Mouse (Mus musculus) limb, embryonic 13.5 days (tissue): ENCODE measurements around the gene Chrnd. TPM values are rescaled to one million over a fixed set of nuclear protein-coding genes. Genes with fewer than 3 reads are reported as not detected.
A peak's percentile ranks its signal among the peaks of the same experiment; 100 is the strongest.

Experiments used
- ATAC-seq: fragments of 200-750 bp; cut with Nextera tagmentation; 2 replicates; pipeline ENCODE4 v1.8.0; 2017; ENCODE audit warnings: low read depth, moderate number of reproducible peaks, moderate TSS enrichment; ENCODE audit not compliant: low FRiP score
- H3K27ac ChIP-seq: fragments of 300-500 bp; sonication (generic); 2 replicates; pipeline ENCODE4 v1.5.1; 2015; ENCODE audit warnings: inconsistent platforms, mild to moderate bottlenecking, moderate library complexity
- H3K27me3 ChIP-seq: fragments of 300-500 bp; sonication (generic); 2 replicates; pipeline ENCODE4 v1.6.1; 2015; ENCODE audit warnings: mild to moderate bottlenecking, inconsistent platforms
- H3K36me3 ChIP-seq: fragments of 300-500 bp; sonication (generic); 2 replicates; pipeline ENCODE4 v1.6.1; 2015; ENCODE audit warnings: inconsistent platforms, mild to moderate bottlenecking, moderate library complexity
- H3K4me1 ChIP-seq: fragments of 300-500 bp; sonication (generic); 2 replicates; pipeline ENCODE4 v1.6.1; 2015; ENCODE audit warnings: inconsistent platforms
- H3K4me2 ChIP-seq: fragments of 300-500 bp; sonication (generic); replicated peaks from 2 replicates; pipeline ENCODE4 v1.6.1; 2015; ENCODE audit warnings: inconsistent platforms, mild to moderate bottlenecking, moderate library complexity
- H3K4me3 ChIP-seq: fragments of 300-500 bp; sonication (generic); 2 replicates; pipeline ENCODE4 v1.5.1; 2015; ENCODE audit warnings: moderate library complexity, mild to moderate bottlenecking, inconsistent platforms
- H3K9ac ChIP-seq: fragments of 300-500 bp; sonication (generic); 2 replicates; pipeline ENCODE4 v1.6.1; 2015; ENCODE audit warnings: mild to moderate bottlenecking, inconsistent platforms
- H3K9me3 ChIP-seq: fragments of 300-500 bp; sonication (generic); 2 replicates; pipeline ENCODE4 v1.6.1; 2016; ENCODE audit warnings: inconsistent platforms
- WGBS: fragments of 180-500 bp; shearing (Covaris S2); methylation state at CpG from one replicate; pipeline ENCODE4 v1.1.7; 2015; 5-methylcytosine and 5-hydroxymethylcytosine counted together
- polyA plus RNA-seq: library from polyadenylated mRNA; unstranded; fragments of >200 nt; fragmentation: Nextera tagmentation; extraction: Ambion mirVana; gene quantifications from 2 replicates; pipeline ENCODE4 v1.2.1, GENCODE M21; 2015

Chrnd gene
- polyA plus RNA-seq, 1 experiment from 2014 or later = 4.8 TPM

GRCm38 (mm10) chr1:87185526-87185925 is 4.9 kb upstream of the Chrnd start:
- no peak overlapping the region for H3K27ac ChIP-seq
- peaks cover 85% of the 10 kb centered on the region for H3K27me3 ChIP-seq

GRCm38 (mm10) chr1:87186261-87187036 is 4.0 kb upstream of the Chrnd start:
- Histone ChIP-seq H3K36me3 (no peaks in the 10 kb centered on the region), H3K4me2 (peak overlapping the region; percentile 88), H3K4me1 (peaks cover 17% of the 10 kb centered on the region), H3K9me3 (no peaks in the 10 kb centered on the region), H3K27ac (no peak overlapping the region), H3K27me3 (peaks cover 75% of the 10 kb centered on the region), H3K9ac (peak overlapping the region; percentile 70), H3K4me3 (peak overlapping the region; percentile 59)
- peak; percentile 55; the same call in 1 of the 2 replicates for ATAC-seq
- WGBS = 2% methylated on average over 54 of the region's 54 CpGs

More at GRCm38 (mm10) chr1:87185526-87185925, 4.9 kb upstream of the Chrnd start:
- peaks cover 17% of the 10 kb centered on the region for H3K4me1 ChIP-seq
- H3K36me3 ChIP-seq = no peaks in the 10 kb centered on the region
- H3K9ac ChIP-seq = no peak overlapping the region
- 0 out of 2 replicates have a peak overlapping the region, but pooled peaks have one; percentile 88 for H3K4me2 ChIP-seq
- H3K4me3 ChIP-seq = no peak overlapping the region
- 8% methylated on average over 13 of the region's 13 CpGs for WGBS
- ATAC-seq = no peak
- no peaks in the 10 kb centered on the region for H3K9me3 ChIP-seq

DNA sequence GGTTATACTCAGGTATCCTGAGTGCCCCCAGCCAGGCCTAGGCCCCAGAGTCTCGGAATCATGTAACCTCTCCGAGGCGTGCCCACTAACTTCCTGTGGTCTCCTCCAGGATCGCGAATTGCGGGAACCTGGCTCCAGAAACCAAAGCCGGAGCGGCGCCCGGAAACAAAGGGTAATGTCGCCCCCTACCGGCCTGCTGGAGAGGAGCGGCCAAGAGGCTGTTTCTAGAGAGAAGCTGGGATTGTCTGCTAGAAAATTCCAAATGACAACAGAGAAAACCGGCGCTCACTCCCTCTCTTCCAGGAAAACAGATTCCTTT is 3.4 kb upstream of the Chrnd start:
- peaks cover 17% of the 10 kb centered on the region for H3K4me1 ChIP-seq
- H3K4me2 ChIP-seq = peak overlapping the region; percentile 88
- no peak overlapping the region for H3K27ac ChIP-seq
- H3K36me3 ChIP-seq = no peaks in the 10 kb centered on the region
- no peaks in the 10 kb centered on the region for H3K9me3 ChIP-seq
- WGBS = 2% methylated on average over 15 of the region's 15 CpGs
- peaks cover 70% of the 10 kb centered on the region for H3K27me3 ChIP-seq
- ATAC-seq = peak; percentile 25; the same call in 1 of the 2 replicates
- H3K9ac ChIP-seq = peak overlapping the region; percentile 70
- peak overlapping the region; percentile 59 for H3K4me3 ChIP-seq

GRCm38 (mm10) chr1:87197296-87197695 is 6.9 kb downstream of the Chrnd start:
- Histone ChIP-seq H3K4me3 (no peak overlapping the region), H3K9ac (no peak overlapping the region), H3K4me2 (no peak overlapping the region), H3K27ac (no peak overlapping the region), H3K4me1 (no peaks in the 10 kb centered on the region), H3K9me3 (no peaks in the 10 kb centered on the region), H3K36me3 (no peaks in the 10 kb centered on the region), H3K27me3 (peaks cover 7% of the 10 kb centered on the region; the same call in 1 of the 2 replicates)
- no peak for ATAC-seq
- 77% methylated on average over 9 of the region's 9 CpGs for WGBS

GRCm38 (mm10) chr1:87198119-87199065 is 8.0 kb downstream of the Chrnd start:
- H3K27ac ChIP-seq = no peak overlapping the region
- H3K9ac ChIP-seq = no peak overlapping the region
- no peaks in the 10 kb centered on the region for H3K9me3 ChIP-seq
- ATAC-seq = no peak
- 77% methylated on average over 12 of the region's 12 CpGs for WGBS
- H3K27me3 ChIP-seq = peaks cover 7% of the 10 kb centered on the region; the same call in 1 of the 2 replicates
- no peaks in the 10 kb centered on the region for H3K36me3 ChIP-seq
- H3K4me1 ChIP-seq = no peaks in the 10 kb centered on the region
- no peak overlapping the region for H3K4me3 ChIP-seq
- no peak overlapping the region for H3K4me2 ChIP-seq

DNA sequence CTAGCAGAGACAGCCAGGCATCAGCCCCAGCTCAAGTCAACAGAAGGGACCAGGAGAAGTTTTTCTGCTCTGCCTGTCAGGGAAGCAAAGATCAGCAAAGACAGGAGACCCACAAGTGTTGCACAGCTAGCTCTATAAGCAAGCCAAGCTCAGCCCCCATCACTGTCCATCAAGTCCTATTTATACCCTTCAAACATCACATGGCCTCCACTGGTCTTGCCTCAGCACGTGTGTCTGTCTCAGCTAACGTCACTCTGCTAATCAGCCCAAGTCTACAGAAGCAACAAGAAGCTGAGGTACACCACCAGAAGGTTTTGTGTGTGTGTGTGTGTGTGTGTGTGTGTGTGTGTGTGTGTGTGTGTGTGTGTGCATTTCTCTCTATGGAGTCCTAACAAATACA is 10.4 kb downstream of the Chrnd start:
- H3K9ac ChIP-seq = no peak overlapping the region

DNA sequence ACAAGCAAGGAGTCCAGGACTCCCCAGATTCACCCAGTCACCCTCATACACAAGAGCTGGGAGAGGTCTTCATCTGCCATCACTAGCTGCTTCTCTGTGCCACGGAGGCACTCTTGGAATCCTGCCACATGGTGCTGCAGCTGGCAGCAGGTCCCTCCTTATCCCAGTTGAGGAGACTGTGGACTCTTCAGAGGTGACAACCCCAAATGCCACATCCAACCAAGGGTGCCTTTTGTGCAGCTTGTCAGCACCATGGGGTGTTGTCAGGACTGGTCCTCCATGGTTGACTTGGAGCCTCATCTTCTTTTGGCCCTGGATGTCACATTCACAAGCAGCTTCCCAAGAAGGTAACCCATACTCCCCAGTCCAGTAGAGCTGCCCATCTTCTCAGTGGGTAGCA is 11.4 kb downstream of the Chrnd start:
- Histone ChIP-seq H3K9me3 (no peaks in the 10 kb centered on the region), H3K4me1 (0 out of 2 replicates have a peak, but pooled peaks cover 12% of the 10 kb centered on the region), H3K4me2 (no peak overlapping the region), H3K36me3 (no peaks in the 10 kb centered on the region), H3K27ac (no peak overlapping the region), H3K27me3 (peaks cover 24% of the 10 kb centered on the region), H3K9ac (no peak overlapping the region; the same call in 1 of the 2 replicates), H3K4me3 (no peak overlapping the region)
- WGBS = 45% methylated on average over 1 of the region's 1 CpGs
- ATAC-seq = no peak

More for the DNA sequence above, 10.4 kb downstream of the Chrnd start:
- WGBS = 45% methylated on average over 2 of the region's 2 CpGs
- no peak for ATAC-seq
- no peaks in the 10 kb centered on the region for H3K36me3 ChIP-seq
- H3K4me3 ChIP-seq = no peak overlapping the region
- H3K9me3 ChIP-seq = no peaks in the 10 kb centered on the region
- no peak overlapping the region for H3K27ac ChIP-seq
- 0 out of 2 replicates have a peak, but pooled peaks cover 4% of the 10 kb centered on the region for H3K4me1 ChIP-seq
- H3K4me2 ChIP-seq = no peak overlapping the region
- H3K27me3 ChIP-seq = peaks cover 14% of the 10 kb centered on the region

- no peak overlapping the region for H3K4me2 ChIP-seq
- H3K27me3 ChIP-seq = peaks cover 31% of the 10 kb centered on the region
- 0 out of 2 replicates have a peak, but pooled peaks cover 12% of the 10 kb centered on the region for H3K4me1 ChIP-seq
- no peak overlapping the region for H3K4me3 ChIP-seq
- H3K9me3 ChIP-seq = no peaks in the 10 kb centered on the region
- no peak for ATAC-seq
- H3K36me3 ChIP-seq = no peaks in the 10 kb centered on the region
- no peak overlapping the region for H3K27ac ChIP-seq
- WGBS = 80% methylated on average over 5 of the region's 5 CpGs
- no peak overlapping the region for H3K9ac ChIP-seq
Observed at GRCm38 (mm10) chr1:87203779-87204178, 13.4 kb downstream of the Chrnd start.

GRCm38 (mm10) chr1:87204465-87204864 is 14.1 kb downstream of the Chrnd start, which contains the start of gene Chrng:
Gene Chrng, plus strand, starts transcription at chr1:87204657.
- H3K9me3 ChIP-seq = no peaks in the 10 kb centered on the region
- 86% methylated on average over 7 of the region's 7 CpGs for WGBS
- 0 out of 2 replicates have a peak, but pooled peaks cover 12% of the 10 kb centered on the region for H3K4me1 ChIP-seq
- H3K4me3 ChIP-seq = no peak within 1 kb of the TSS
- no peaks in the 10 kb centered on the region for H3K36me3 ChIP-seq
- ATAC-seq = no peak
- peaks cover 33% of the 10 kb centered on the region for H3K27me3 ChIP-seq
- no peak within 1 kb of the TSS for H3K4me2 ChIP-seq
- no peak within 1 kb of the TSS for H3K27ac ChIP-seq
- no peak within 1 kb of the TSS for H3K9ac ChIP-seq

GRCm38 (mm10) chr1:87205038-87205437 is 14.6 kb downstream of the Chrnd start:
- Histone ChIP-seq H3K4me1 (0 out of 2 replicates have a peak, but pooled peaks cover 12% of the 10 kb centered on the region), H3K27ac (no peak overlapping the region), H3K4me2 (no peak overlapping the region), H3K9ac (no peak overlapping the region), H3K4me3 (no peak overlapping the region), H3K36me3 (no peaks in the 10 kb centered on the region), H3K27me3 (peaks cover 33% of the 10 kb centered on the region), H3K9me3 (no peaks in the 10 kb centered on the region)
- 46% methylated on average over 6 of the region's 6 CpGs for WGBS
- ATAC-seq = 0 out of 2 replicates have a peak, but pooled peaks have one; percentile 16

GRCm38 (mm10) chr1:87205502-87205901 is 15.1 kb downstream of the Chrnd start:
- Histone ChIP-seq H3K4me1 (0 out of 2 replicates have a peak, but pooled peaks cover 12% of the 10 kb centered on the region), H3K36me3 (no peaks in the 10 kb centered on the region), H3K9me3 (no peaks in the 10 kb centered on the region), H3K4me2 (no peak overlapping the region), H3K27me3 (peaks cover 33% of the 10 kb centered on the region), H3K27ac (no peak overlapping the region), H3K9ac (no peak overlapping the region), H3K4me3 (no peak overlapping the region)
- 37% methylated on average over 3 of the region's 3 CpGs for WGBS
- peak; percentile 75 for ATAC-seq

- Histone ChIP-seq H3K9me3 (no peaks in the 10 kb centered on the region), H3K27me3 (peaks cover 33% of the 10 kb centered on the region), H3K27ac (no peak overlapping the region), H3K9ac (no peak overlapping the region), H3K4me2 (peak overlapping the region; percentile 30; the same call in 1 of the 2 replicates), H3K4me1 (0 out of 2 replicates have a peak, but pooled peaks cover 12% of the 10 kb centered on the region), H3K4me3 (peak overlapping the region; percentile 18), H3K36me3 (no peaks in the 10 kb centered on the region)
- no peak for ATAC-seq
- 16% methylated on average over 17 of the region's 17 CpGs for WGBS
Observed at GRCm38 (mm10) chr1:87206339-87206738, 15.9 kb downstream of the Chrnd start.
